Mouse (Mus musculus) heart, embryonic 14.5 days (tissue): Measurements from ENCODE around the gene Tchp. TPM values are rescaled to one million over a fixed set of nuclear protein-coding genes. Genes with fewer than 3 reads are reported as not detected.
A peak's percentile ranks its signal among the peaks of the same experiment; 100 is the strongest.

Experiments used
- ATAC-seq: fragments of 200-750 bp; cut with Nextera tagmentation; 2 replicates; pipeline ENCODE4 v1.8.0; 2017; ENCODE audit warnings: low read depth, moderate TSS enrichment; ENCODE audit not compliant: insufficient number of reproducible peaks, insufficient read depth, low FRiP score
- H3K27ac ChIP-seq, 2 experiments: fragments of 200-500 bp in 1 of 2; fragments of 300-500 bp in 1 of 2; sonication (generic) in 1 of 2; replicated peaks in 1 of 2; 2 replicates each; pipeline ENCODE4 v1.5.1; 2012 to 2014; ENCODE audit warnings: low read depth in 2 of 2, low read length in 2 of 2, control low read depth in 1 of 2, mild to moderate bottlenecking in 1 of 2, mixed read lengths in 1 of 2; ENCODE audit not compliant: control insufficient read depth in 1 of 2, insufficient read depth in 1 of 2
- H3K27me3 ChIP-seq: fragments of 300-500 bp; sonication (generic); 2 replicates; pipeline ENCODE4 v1.6.1; 2014; ENCODE audit warnings: mild to moderate bottlenecking, low read length, control low read depth; ENCODE audit not compliant: control insufficient read depth, insufficient read depth
- H3K36me3 ChIP-seq: fragments of 300-500 bp; sonication (generic); 2 replicates; pipeline ENCODE4 v1.6.1; 2014; ENCODE audit warnings: mild to moderate bottlenecking, control low read depth, low read length, mixed read lengths; ENCODE audit not compliant: control insufficient read depth, insufficient read depth
- H3K4me1 ChIP-seq, 2 experiments: fragments of 200-500 bp in 1 of 2; fragments of 300-500 bp in 1 of 2; sonication (generic) in 1 of 2; 2 replicates each; pipeline ENCODE4 v1.6.1; 2012 to 2014; ENCODE audit warnings: low read length in 2 of 2, control low read depth in 1 of 2, mixed read lengths in 1 of 2; ENCODE audit not compliant: control insufficient read depth in 2 of 2, insufficient read depth in 2 of 2
- H3K4me2 ChIP-seq: fragments of 300-500 bp; sonication (generic); 2 replicates; pipeline ENCODE4 v1.6.1; 2014; ENCODE audit warnings: mild to moderate bottlenecking, low read length
- H3K4me3 ChIP-seq, 2 experiments: fragments of 200-500 bp in 1 of 2; fragments of 300-500 bp in 1 of 2; sonication (generic) in 1 of 2; 2 replicates each; pipeline ENCODE4 v1.5.1; 2012 to 2014; ENCODE audit warnings: low read length in 2 of 2, mild to moderate bottlenecking in 2 of 2, control low read depth in 1 of 2, low read depth in 1 of 2, moderate library complexity in 1 of 2; ENCODE audit not compliant: control insufficient read depth in 1 of 2, insufficient read depth in 1 of 2
- H3K9ac ChIP-seq: fragments of 300-500 bp; sonication (generic); 2 replicates; pipeline ENCODE4 v1.6.1; 2014; ENCODE audit warnings: mild to moderate bottlenecking, low read length
- H3K9me3 ChIP-seq: fragments of 300-500 bp; sonication (generic); 2 replicates; pipeline ENCODE4 v1.6.1; 2016; ENCODE audit warnings: low read length, control low read depth; ENCODE audit not compliant: control insufficient read depth
- WGBS: fragments of 180-500 bp; shearing (Covaris S2); extraction: QIAGEN DNeasy Blood & Tissue Kit; methylation state at CpG from one replicate; pipeline ENCODE4 v1.1.7; 2014; 5-methylcytosine and 5-hydroxymethylcytosine counted together
- polyA plus RNA-seq: library from polyadenylated mRNA; unstranded; fragments of >200 nt; fragmentation: Nextera tagmentation; extraction: Ambion mirVana; gene quantifications from 2 replicates; pipeline ENCODE4 v1.2.1, GENCODE M21; 2014

Tchp gene
- polyA plus RNA-seq, 1 experiment from 2014 or later = 6.8 TPM

- Histone ChIP-seq H3K9ac (no peak overlapping the region), H3K36me3 (peaks cover 88% of the 10 kb centered on the region), H3K4me1 (peaks cover 19 to 33% of the 10 kb centered on the region in 2 experiments), H3K27ac (0 out of 4 replicates have a peak overlapping the region, but pooled peaks of 1 of the 2 experiments have one; percentile 38), H3K4me3 (no peak overlapping the region), H3K9me3 (no peaks in the 10 kb centered on the region), H3K4me2 (no peak overlapping the region), H3K27me3 (no peaks in the 10 kb centered on the region)
- ATAC-seq = no peak
- WGBS = 92% methylated on average over 10 of the region's 10 CpGs
Observed at GRCm38 (mm10) chr5:114742572-114742971, 35.0 kb downstream of the Tchp start.

GRCm38 (mm10) chr5:114742998-114743696 lies 35.6 kb downstream of the Tchp start:
- H3K27me3 ChIP-seq = no peaks in the 10 kb centered on the region
- no peak overlapping the region for H3K4me2 ChIP-seq
- H3K9ac ChIP-seq = no peak overlapping the region
- H3K4me3 ChIP-seq = no peak overlapping the region
- H3K9me3 ChIP-seq = no peaks in the 10 kb centered on the region
- peaks cover 88% of the 10 kb centered on the region for H3K36me3 ChIP-seq
- 61% methylated on average over 13 of the region's 13 CpGs for WGBS
- ATAC-seq = peak; percentile 68
- H3K4me1 ChIP-seq = peaks cover 18 to 27% of the 10 kb centered on the region in 2 experiments
- H3K27ac ChIP-seq = peak overlapping the region; percentile 28 to 51

- 61% methylated on average over 8 of the region's 8 CpGs for WGBS
- H3K9me3 ChIP-seq = no peaks in the 10 kb centered on the region
- no peak overlapping the region for H3K9ac ChIP-seq
- no peak overlapping the region for H3K4me2 ChIP-seq
- peaks cover 88% of the 10 kb centered on the region for H3K36me3 ChIP-seq
- no peaks in the 10 kb centered on the region for H3K27me3 ChIP-seq
- H3K27ac ChIP-seq = peak overlapping the region in 1 of 2 experiments; percentile 51; a peak in 2 of 4 replicates
- H3K4me3 ChIP-seq = no peak overlapping the region
- H3K4me1 ChIP-seq = peaks cover 18 to 22% of the 10 kb centered on the region in 2 experiments
- ATAC-seq = no peak
Observed at GRCm38 (mm10) chr5:114743697-114744090, 36.1 kb downstream of the Tchp start.

- peaks cover 89% of the 10 kb centered on the region for H3K36me3 ChIP-seq
- 87% methylated on average over 5 of the region's 5 CpGs for WGBS
- no peak overlapping the region for H3K4me3 ChIP-seq
- no peak overlapping the region for H3K4me2 ChIP-seq
- H3K27ac ChIP-seq = no peak overlapping the region
- H3K4me1 ChIP-seq = peaks cover 12 to 15% of the 10 kb centered on the region in 2 experiments
- H3K9me3 ChIP-seq = no peaks in the 10 kb centered on the region
- no peak for ATAC-seq
- no peaks in the 10 kb centered on the region for H3K27me3 ChIP-seq
- no peak overlapping the region for H3K9ac ChIP-seq
Observed at GRCm38 (mm10) chr5:114745581-114745980, 38.0 kb downstream of the Tchp start.

GRCm38 (mm10) chr5:114746886-114747285 lies 39.3 kb downstream of the Tchp start:
- Histone ChIP-seq H3K4me3 (no peak overlapping the region), H3K9ac (no peak overlapping the region), H3K9me3 (no peaks in the 10 kb centered on the region), H3K36me3 (peaks cover 92% of the 10 kb centered on the region), H3K4me2 (no peak overlapping the region), H3K27ac (no peak overlapping the region), H3K4me1 (peaks cover 11 to 12% of the 10 kb centered on the region in 2 experiments), H3K27me3 (no peaks in the 10 kb centered on the region)
- 84% methylated on average over 4 of the region's 4 CpGs for WGBS
- ATAC-seq = no peak

GRCm38 (mm10) chr5:114747521-114747920 lies 40.0 kb downstream of the Tchp start:
- H3K4me3 ChIP-seq = no peak overlapping the region
- WGBS = 91% methylated on average over 5 of the region's 5 CpGs
- H3K36me3 ChIP-seq = peaks cover 92% of the 10 kb centered on the region

GRCm38 (mm10) chr5:114750325-114750724 lies 42.8 kb downstream of the Tchp start:
- WGBS = 91% methylated on average over 10 of the region's 10 CpGs
- Histone ChIP-seq H3K36me3 (peaks cover 91% of the 10 kb centered on the region), H3K27me3 (no peaks in the 10 kb centered on the region), H3K4me3 (no peak overlapping the region), H3K4me2 (no peak overlapping the region), H3K9ac (no peak overlapping the region), H3K9me3 (no peaks in the 10 kb centered on the region), H3K27ac (no peak overlapping the region), H3K4me1 (no peaks in the 10 kb centered on the region)
- ATAC-seq = no peak

More at GRCm38 (mm10) chr5:114747521-114747920, 40.0 kb downstream of the Tchp start:
- no peaks in the 10 kb centered on the region for H3K9me3 ChIP-seq
- H3K27ac ChIP-seq = no peak overlapping the region
- no peak overlapping the region for H3K9ac ChIP-seq
- peaks cover 11 to 12% of the 10 kb centered on the region in 2 experiments for H3K4me1 ChIP-seq
- H3K27me3 ChIP-seq = no peaks in the 10 kb centered on the region
- no peak overlapping the region for H3K4me2 ChIP-seq
- no peak for ATAC-seq

GRCm38 (mm10) chr5:114752397-114752796 lies 44.8 kb downstream of the Tchp start:
- H3K4me1 ChIP-seq = no peaks in the 10 kb centered on the region
- H3K9ac ChIP-seq = no peak overlapping the region
- no peaks in the 10 kb centered on the region for H3K27me3 ChIP-seq
- H3K4me2 ChIP-seq = no peak overlapping the region
- peaks cover 97% of the 10 kb centered on the region for H3K36me3 ChIP-seq
- H3K27ac ChIP-seq = no peak overlapping the region
- H3K4me3 ChIP-seq = no peak overlapping the region
- ATAC-seq = no peak
- 88% methylated on average over 10 of the region's 10 CpGs for WGBS
- no peaks in the 10 kb centered on the region for H3K9me3 ChIP-seq
